Mouse (Mus musculus) hindbrain, embryonic 10.5 days (tissue): ENCODE data around the gene Zfp988. TPM values are rescaled to one million over a fixed set of nuclear protein-coding genes. Genes with fewer than 3 reads are reported as not detected.
"Not testable (repeated sequence)": the region's sequence is repeated elsewhere in the genome, so short reads cannot be mapped to it uniquely, and the experiment has no call there.

Experiments used
- DNase-seq: peaks from one replicate; pipeline ENCODE4 v3.0.0-alpha.2; 2017; ENCODE audit warnings: low spot score
- H3K27ac ChIP-seq: fragments of 300-500 bp; sonication (generic); 2 replicates; pipeline ENCODE4 v1.5.1; 2016; ENCODE audit warnings: mild to moderate bottlenecking, moderate library complexity
- H3K27me3 ChIP-seq: fragments of 300-500 bp; sonication (generic); 2 replicates; pipeline ENCODE4 v1.6.1; 2016; ENCODE audit warnings: mild to moderate bottlenecking; ENCODE audit not compliant: poor library complexity, insufficient read depth, severe bottlenecking
- H3K36me3 ChIP-seq: fragments of 300-500 bp; sonication (generic); 2 replicates; pipeline ENCODE4 v1.6.1; 2016; ENCODE audit warnings: mild to moderate bottlenecking, moderate library complexity
- H3K4me1 ChIP-seq: fragments of 300-500 bp; sonication (generic); replicated peaks from 2 replicates; pipeline ENCODE4 v1.6.1; 2016; ENCODE audit warnings: mild to moderate bottlenecking
- H3K4me3 ChIP-seq: fragments of 300-500 bp; sonication (generic); 2 replicates; pipeline ENCODE4 v1.5.1; 2016; ENCODE audit warnings: mild to moderate bottlenecking, moderate library complexity
- H3K9me3 ChIP-seq: fragments of 300-500 bp; sonication (generic); 2 replicates; pipeline ENCODE4 v1.6.1; 2016; ENCODE audit warnings: mild to moderate bottlenecking, moderate library complexity
- WGBS: fragments of 180-500 bp; shearing (Covaris S2); methylation state at CpG from one replicate; pipeline ENCODE4 v1.1.7; 2016; 5-methylcytosine and 5-hydroxymethylcytosine counted together
- polyA plus RNA-seq: library from polyadenylated mRNA; unstranded; fragments of >200 nt; fragmentation: Nextera tagmentation; extraction: Ambion mirVana; gene quantifications from 2 replicates; pipeline ENCODE4 v1.2.1, GENCODE M21; 2016

The Zfp988 gene
- polyA plus RNA-seq, 1 experiment from 2014 or later = not detected

DNA sequence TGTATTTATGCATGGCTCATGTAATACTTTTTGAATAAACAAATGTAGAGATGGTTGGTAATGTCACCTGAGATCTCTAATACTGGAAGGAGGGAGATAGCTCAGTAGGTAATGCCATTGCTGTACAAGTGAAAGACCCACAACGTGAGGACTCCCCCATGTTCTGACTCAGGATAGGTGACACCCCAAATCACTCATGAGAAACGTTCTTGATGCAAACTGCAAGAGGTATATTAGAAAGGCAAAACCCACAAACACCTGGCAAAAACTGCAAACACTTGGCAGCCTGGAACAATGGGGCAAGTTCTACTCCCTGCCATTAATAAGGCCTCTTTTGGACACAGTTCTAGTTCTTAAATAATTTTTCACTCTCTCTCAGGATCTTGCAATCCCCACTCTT, 42.9 kb downstream of the Zfp988 start:
- not testable (repeated sequence) for H3K27me3 ChIP-seq, DNase-seq, H3K27ac ChIP-seq, H3K36me3 ChIP-seq, H3K4me1 ChIP-seq, H3K4me3 ChIP-seq
- peaks cover 78% of the 10 kb centered on the region for H3K9me3 ChIP-seq
- WGBS = 79% methylated on average over 2 of the region's 2 CpGs

DNA sequence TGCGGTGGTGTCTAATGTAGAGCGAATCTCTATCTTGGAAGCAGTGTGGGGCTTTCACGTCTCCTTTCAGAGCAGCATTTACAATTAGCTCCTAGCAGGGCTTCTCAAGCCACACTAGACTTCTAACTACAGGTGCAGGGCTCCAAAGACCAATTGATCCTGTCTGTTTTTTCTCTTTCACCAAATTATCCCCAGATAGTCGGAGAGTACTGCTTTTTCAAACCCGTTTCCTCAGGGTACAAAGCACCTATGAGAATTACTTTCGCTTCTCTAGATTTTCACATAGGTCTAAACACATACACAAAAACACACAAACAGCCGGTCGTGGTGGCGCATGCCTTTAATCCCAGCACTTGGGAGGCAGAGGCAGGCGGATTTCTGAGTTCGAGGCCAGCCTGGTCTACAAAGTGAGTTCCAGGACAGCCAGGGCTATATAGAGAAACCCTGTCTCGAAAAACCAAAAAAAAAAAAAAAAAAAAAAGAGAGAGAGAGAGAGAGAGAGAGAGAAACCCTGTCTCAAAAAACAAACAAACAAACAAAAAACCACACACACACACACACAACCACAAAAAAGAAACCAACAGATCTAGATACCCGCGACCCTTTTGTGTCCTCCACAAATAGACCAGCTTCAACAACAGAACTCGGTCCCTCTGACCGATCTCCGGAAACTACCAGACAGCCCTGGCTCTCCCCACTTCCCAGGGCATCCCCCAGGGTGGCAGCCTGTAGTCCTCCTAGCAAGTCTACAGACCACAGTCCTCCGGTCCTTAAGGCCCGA, 43.6 kb downstream of the Zfp988 start:
- peaks cover 71% of the 10 kb centered on the region for H3K9me3 ChIP-seq
- H3K4me3 ChIP-seq, H3K4me1 ChIP-seq, DNase-seq, H3K36me3 ChIP-seq, H3K27me3 ChIP-seq, H3K27ac ChIP-seq: not testable (repeated sequence)
- 92% methylated on average over 18 of the region's 19 CpGs for WGBS

DNA sequence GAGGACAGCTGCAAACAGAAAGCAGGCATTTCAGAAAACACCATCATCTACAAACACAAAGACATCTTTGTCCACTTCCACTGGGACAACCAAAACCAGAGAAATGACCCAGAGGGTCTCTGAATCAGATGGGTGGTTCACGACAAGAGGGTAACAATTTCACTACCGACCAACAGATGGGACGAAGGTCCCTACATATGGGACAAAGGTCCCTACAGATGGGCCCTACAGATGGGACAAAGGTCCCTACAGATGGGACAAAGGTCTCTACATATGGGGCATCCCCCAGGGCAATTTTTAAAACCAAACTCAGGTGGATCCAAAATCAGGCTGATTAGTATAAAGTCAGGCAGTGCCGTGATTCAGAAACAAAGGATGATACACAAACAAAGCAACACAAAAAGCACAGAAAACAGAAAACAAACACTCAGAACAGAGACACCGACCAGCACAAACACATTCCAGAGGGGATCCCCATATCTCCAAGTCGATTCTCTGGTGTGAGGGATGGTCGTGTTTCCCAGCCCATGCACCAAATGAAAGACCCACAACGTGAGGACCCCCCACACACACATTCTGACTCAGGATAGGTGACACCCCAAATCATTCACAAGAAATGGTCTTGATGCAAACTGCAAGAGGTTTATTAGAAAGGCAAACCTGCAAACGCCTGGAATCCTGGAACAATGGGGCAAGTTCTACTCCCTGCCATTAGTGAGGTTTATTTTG, 44.4 kb downstream of the Zfp988 start:
- H3K4me1 ChIP-seq, H3K27me3 ChIP-seq, DNase-seq, H3K36me3 ChIP-seq, H3K27ac ChIP-seq, H3K4me3 ChIP-seq: not testable (repeated sequence)
- 86% methylated on average over 9 of the region's 9 CpGs for WGBS
- peaks cover 71% of the 10 kb centered on the region for H3K9me3 ChIP-seq

DNA sequence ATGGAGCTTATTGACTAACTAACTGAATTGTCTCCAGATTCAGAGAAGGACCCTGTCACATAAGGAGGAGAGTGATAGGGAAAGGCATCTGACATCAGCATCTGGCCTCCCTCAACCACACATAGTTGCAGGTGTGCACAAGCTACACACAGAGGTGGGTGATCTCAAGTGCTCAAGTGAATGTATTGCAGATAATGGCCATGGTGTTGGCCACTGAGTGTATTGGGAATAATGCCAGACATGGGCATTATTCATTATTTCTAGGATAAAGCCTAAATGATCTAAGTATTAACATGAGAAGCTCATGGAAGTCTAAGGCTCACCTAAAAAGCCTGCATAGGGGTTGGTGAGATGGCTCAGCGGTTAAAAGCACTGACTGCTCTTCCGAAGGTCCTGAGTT, 45.1 kb downstream of the Zfp988 start:
- not testable (repeated sequence) for H3K27ac ChIP-seq, H3K4me3 ChIP-seq, DNase-seq, H3K4me1 ChIP-seq, H3K36me3 ChIP-seq, H3K27me3 ChIP-seq
- H3K9me3 ChIP-seq = peaks cover 65% of the 10 kb centered on the region
- WGBS = 91% methylated on average over 2 of the region's 2 CpGs

DNA sequence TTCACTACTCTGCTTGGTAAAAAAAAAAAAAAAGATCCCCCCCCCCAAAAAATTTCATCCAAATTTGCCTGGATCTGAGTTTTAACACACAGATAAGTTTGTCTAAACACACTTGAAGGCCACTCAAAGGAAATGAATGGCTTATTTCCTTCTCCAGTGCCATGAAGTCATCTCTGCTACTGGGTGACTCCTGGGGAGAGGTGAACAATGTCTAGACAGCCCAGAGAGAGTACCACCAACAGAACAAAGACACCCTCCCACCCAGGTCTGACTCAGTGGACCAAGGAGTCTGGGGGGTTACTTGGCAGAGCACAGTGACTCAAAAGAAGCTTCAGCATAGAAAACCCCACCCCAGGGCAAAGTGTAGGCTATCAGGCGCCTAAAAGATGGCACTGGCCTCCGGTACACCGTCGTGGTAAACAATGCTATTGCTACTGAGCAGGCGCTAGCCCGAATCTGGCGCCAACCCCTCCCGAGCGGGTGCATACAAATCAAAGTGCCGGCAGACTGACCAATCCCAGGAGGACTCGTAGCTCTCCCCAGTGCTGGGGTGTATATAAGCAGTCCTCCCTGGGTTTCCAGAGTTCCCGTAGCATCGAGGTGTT, 46.0 kb downstream of the Zfp988 start:
- not testable (repeated sequence) for H3K4me3 ChIP-seq, H3K36me3 ChIP-seq, H3K27ac ChIP-seq, H3K4me1 ChIP-seq, DNase-seq, H3K27me3 ChIP-seq
- H3K9me3 ChIP-seq = peaks cover 60% of the 10 kb centered on the region
- 86% methylated on average over 11 of the region's 13 CpGs for WGBS

DNA sequence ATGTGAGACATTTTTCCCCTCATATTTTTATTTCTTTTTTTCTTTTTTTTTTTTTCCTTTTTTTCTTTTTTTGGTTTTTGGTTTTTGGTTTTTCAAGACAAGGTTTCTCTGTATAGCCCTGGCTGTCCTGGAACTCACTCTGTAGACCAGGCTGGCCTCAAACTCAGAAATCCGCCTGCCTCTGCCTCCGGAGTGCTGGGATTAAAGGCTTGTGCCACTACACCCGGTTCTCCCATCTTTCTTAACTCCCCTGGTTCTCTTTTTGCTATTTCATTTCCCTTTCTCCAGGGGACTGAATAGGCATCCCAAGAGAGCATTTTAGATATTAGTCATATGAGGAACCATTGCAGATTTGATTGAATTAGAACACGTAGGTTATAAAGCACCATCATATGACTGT, 48.2 kb downstream of the Zfp988 start:
- not testable (repeated sequence) for H3K36me3 ChIP-seq, H3K27ac ChIP-seq, H3K27me3 ChIP-seq, DNase-seq, H3K4me1 ChIP-seq, H3K4me3 ChIP-seq
- 87% methylated on average over 4 of the region's 4 CpGs for WGBS
- peaks cover 42% of the 10 kb centered on the region for H3K9me3 ChIP-seq

DNA sequence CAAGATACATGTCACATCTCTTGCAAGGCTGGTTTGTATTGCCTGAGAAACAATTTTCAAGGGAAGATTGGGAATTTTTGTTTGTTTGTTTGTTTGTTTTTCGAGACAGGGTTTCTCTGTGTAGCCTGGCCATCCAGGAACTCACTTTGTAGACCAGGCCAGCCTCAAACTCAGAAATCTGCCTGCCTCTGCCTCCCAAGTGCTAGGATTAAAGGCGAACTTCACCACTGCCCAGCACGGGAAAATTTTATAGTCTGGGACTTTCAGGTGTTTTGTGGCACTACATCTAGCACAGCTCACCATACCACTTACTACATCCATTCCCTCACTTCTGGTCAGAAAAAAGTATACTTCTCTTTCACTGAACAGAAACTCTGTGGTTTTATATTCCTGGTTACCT, 50.6 kb downstream of the Zfp988 start:
- no CpG with 5 or more reads among the region's 3 CpGs for WGBS
- not testable (repeated sequence) for H3K27ac ChIP-seq, DNase-seq, H3K4me1 ChIP-seq, H3K4me3 ChIP-seq, H3K27me3 ChIP-seq, H3K36me3 ChIP-seq
- H3K9me3 ChIP-seq = peaks cover 18% of the 10 kb centered on the region

DNA sequence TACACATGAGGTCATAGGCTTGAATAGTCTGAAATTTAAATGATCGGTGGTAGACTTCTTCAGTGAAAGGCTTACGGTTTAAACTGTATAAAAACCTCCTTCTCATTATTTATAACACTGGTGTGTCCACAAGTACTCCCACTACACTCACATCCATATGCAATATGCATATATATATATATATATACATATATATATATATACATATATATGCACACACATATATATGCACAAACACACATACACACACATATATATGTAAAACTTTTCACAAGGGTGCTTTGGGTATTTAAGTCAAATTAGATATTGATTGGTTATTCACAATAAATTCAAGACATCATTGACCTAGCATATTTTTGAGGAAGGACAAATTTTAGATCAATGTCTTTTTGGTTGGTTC, 51.7 kb downstream of the Zfp988 start:
- WGBS = no CpG with 5 or more reads among the region's 2 CpGs
- DNase-seq, H3K4me3 ChIP-seq, H3K4me1 ChIP-seq, H3K27ac ChIP-seq, H3K27me3 ChIP-seq, H3K36me3 ChIP-seq: not testable (repeated sequence)
- H3K9me3 ChIP-seq = peaks cover 10% of the 10 kb centered on the region

DNA sequence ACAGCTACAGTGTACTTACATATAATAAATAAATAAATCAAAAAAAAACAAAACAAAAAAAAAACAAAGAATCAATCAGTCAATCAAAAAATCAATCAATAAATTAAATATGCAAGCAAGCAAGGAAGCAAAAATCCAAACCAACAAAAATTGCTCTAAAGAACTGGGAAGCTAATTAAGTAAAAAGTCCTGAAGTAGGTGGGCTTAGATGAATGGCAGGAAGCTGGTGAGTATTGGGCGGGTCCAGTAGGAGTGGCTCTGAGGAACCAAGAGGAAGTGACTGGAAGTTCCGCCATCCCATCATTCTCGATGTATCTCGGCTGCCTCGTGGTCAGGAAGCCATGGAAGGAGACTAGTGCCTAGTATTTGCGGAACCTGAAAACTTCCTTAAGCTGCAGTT, 55.5 kb downstream of the Zfp988 start, which contains the start of gene Zfp978:
Zfp978 (plus strand) TSS at position 301 of the 400 bp plus-strand sequence.
- H3K27me3 ChIP-seq, H3K4me3 ChIP-seq, H3K4me1 ChIP-seq, H3K36me3 ChIP-seq, DNase-seq, H3K27ac ChIP-seq, H3K9me3 ChIP-seq: not testable (repeated sequence)
- no CpG with 5 or more reads among the region's 6 CpGs for WGBS

DNA sequence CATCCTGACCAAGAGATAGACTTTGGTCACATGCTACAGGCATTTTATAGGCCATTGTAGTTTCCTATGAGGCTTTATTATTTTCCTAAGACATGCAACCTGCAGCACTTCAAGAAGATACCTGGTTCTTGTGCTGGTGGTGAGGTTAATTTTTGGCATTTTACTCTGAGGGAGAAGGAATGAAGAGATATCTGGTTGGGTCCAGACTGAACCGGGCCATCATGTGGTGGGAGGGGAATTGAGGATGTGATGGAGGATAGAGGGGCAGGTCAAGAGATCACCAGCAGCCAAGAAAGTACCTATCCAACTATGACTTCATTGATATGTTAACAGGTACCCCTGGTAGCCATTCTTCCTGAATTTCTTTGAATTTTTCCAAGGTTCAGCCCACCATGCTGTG, 56.4 kb downstream of the Zfp988 start:
- DNase-seq, H3K9me3 ChIP-seq, H3K27ac ChIP-seq, H3K36me3 ChIP-seq, H3K4me3 ChIP-seq, H3K27me3 ChIP-seq, H3K4me1 ChIP-seq: not testable (repeated sequence)
- WGBS = no CpG with 5 or more reads among the region's 1 CpGs

DNA sequence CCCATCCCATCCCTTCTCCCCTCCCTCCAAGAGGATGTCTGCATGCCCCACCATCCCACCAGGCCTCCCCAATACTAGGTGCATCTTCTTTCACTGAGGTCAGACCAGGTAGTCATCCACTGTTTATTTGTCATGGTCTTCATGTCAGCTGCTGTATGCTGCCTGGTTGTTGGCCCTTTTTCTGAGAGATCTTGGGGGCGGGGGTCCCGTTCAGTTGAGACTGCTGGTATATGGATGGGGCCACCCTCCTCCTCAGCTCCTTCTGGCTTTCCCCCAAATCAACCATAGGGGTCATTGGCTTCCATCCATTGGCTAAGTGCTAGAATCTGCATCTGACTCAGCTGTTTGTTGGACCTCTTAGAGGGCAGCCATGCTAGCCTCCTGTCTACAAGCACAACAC, 64.1 kb downstream of the Zfp988 start:
- not testable (repeated sequence) for H3K27ac ChIP-seq, H3K4me3 ChIP-seq, DNase-seq, H3K36me3 ChIP-seq, H3K4me1 ChIP-seq, H3K9me3 ChIP-seq, H3K27me3 ChIP-seq
- WGBS = no CpG with 5 or more reads among the region's 2 CpGs

DNA sequence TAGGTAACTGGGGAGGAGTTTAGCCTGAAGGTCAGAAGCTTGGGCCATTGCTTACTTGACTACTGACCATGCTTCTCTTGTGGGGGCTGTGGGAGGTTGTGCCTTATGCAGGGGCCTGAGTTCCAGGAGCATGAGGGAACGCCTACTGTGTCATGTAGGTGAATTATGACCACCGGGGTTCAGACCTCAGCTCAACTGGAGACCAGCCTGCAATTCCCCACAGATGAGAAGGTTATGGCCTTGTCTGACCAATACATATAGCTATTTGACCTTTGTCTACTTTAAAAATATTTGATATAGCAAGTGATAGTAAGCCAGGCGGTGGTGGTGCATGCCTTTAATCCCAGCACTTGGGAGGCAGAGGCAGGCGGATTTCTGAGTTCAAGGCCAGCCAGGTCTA, 77.7 kb downstream of the Zfp988 start:
- H3K27ac ChIP-seq, H3K9me3 ChIP-seq, H3K4me1 ChIP-seq, H3K36me3 ChIP-seq, H3K4me3 ChIP-seq, DNase-seq, H3K27me3 ChIP-seq: not testable (repeated sequence)
- 89% methylated on average over 4 of the region's 4 CpGs for WGBS
